Mouse (Mus musculus) C3H10T1/2 (cell line): Measurements from ENCODE around the gene Mvk. TPM values are rescaled to one million over a fixed set of nuclear protein-coding genes. Genes with fewer than 3 reads are reported as not detected.

Experiments
- polyA plus RNA-seq, 2 experiments: library from polyadenylated mRNA; unstranded; fragments of >200 nt; fragmentation: generic; extraction: Trizol; gene quantifications; one replicate each; pipeline ENCODE4 v1.2.1; 2012; ENCODE audit warnings: missing spikeins in 2 of 2

Mvk gene
- polyA plus RNA-seq = 100 to 1,000 TPM in 1 of 2 experiments, 10 to 100 TPM in 1; 69.8 to 114 TPM

GRCm38 (mm10) chr5:114443566-114444367 is at the start of gene Mvk, which contains the start of gene Mmab:
Gene Mvk, plus strand, starts transcription at chr5:114444269.
Gene Mmab, minus strand, starts transcription at chr5:114444060.

Other genes with a start within 250 kb of the Mvk start
- not detected for gene Foxn4, start 170.5 kb upstream of the Mvk start, polyA plus RNA-seq
- gene Myo1h, start 155.1 kb upstream of the Mvk start, polyA plus RNA-seq = 10 to 100 TPM in 1 of 2 experiments, 1 to 10 TPM in 1; 5.0 to 10.8 TPM
- 100 to 1,000 TPM; 103 to 144 TPM for gene Kctd10, start 63.8 kb upstream of the Mvk start, polyA plus RNA-seq
- gene Ube3b, start 63.7 kb upstream of the Mvk start, polyA plus RNA-seq = 10 to 100 TPM; 29.3 to 41.4 TPM
- gene Mmab, start 209 bp upstream of the Mvk start, polyA plus RNA-seq = 10 to 100 TPM in 1 of 2 experiments, 1 to 10 TPM in 1; 9.3 to 20.1 TPM
- under 1 TPM; 0.04 to 0.52 TPM for gene Fam222a, start 123.7 kb downstream of the Mvk start, polyA plus RNA-seq
- gene Trpv4, start 214.2 kb downstream of the Mvk start, polyA plus RNA-seq = 1 to 10 TPM; 1.3 to 3.0 TPM
- gene Gltp, start 246.7 kb downstream of the Mvk start, polyA plus RNA-seq = 10 to 100 TPM; 35.0 to 43.1 TPM